Mouse (Mus musculus): ENCODE results near the gene Cmtm3. TPM values are rescaled to one million over a fixed set of nuclear protein-coding genes. Genes with fewer than 3 reads are reported as not detected.

Gene Cmtm3
- polyA plus RNA-seq, 1 experiment from 2014 or later, result 173 TPM

GRCm38 (mm10) chr8:104387501-104387900 lies 48.3 kb downstream of the Cmtm3 start:
- 45% methylated on average over 7 of the region's 7 CpGs for WGBS
- no peak overlapping the region for H3K4me3 ChIP-seq
- H3K4me1 ChIP-seq, result peaks cover 34% of the 10 kb centered on the region
- no peak overlapping the region for H3K4me2 ChIP-seq (replicated peaks)
- no peaks in the 10 kb centered on the region for H3K27me3 ChIP-seq
- H3K9me3 ChIP-seq, result no peaks in the 10 kb centered on the region
- 0 out of 2 replicates have a peak overlapping the region, but pooled peaks have one; percentile 37 for H3K27ac ChIP-seq
- H3K9ac ChIP-seq, result no peak overlapping the region
- no peaks in the 10 kb centered on the region for H3K36me3 ChIP-seq
- ATAC-seq (ENCODE audit: insufficient number of reproducible peaks, insufficient read depth, low FRiP score, low TSS enrichment), result no peak

GRCm38 (mm10) chr8:104387980-104388379 lies 48.8 kb downstream of the Cmtm3 start:
- no peak overlapping the region for H3K4me3 ChIP-seq
- 78% methylated on average over 2 of the region's 2 CpGs for WGBS
- H3K4me2 ChIP-seq (replicated peaks), result no peak overlapping the region
- no peaks in the 10 kb centered on the region for H3K27me3 ChIP-seq
- no peak overlapping the region for H3K9ac ChIP-seq
- H3K4me1 ChIP-seq, result peaks cover 30% of the 10 kb centered on the region
- H3K36me3 ChIP-seq, result no peaks in the 10 kb centered on the region
- no peaks in the 10 kb centered on the region for H3K9me3 ChIP-seq
- no peak; the same call in 1 of the 2 replicates for ATAC-seq (ENCODE audit: insufficient number of reproducible peaks, insufficient read depth, low FRiP score, low TSS enrichment)
- no peak overlapping the region for H3K27ac ChIP-seq

GRCm38 (mm10) chr8:104390245-104390644 lies 51.0 kb downstream of the Cmtm3 start:
- no peak overlapping the region for H3K4me3 ChIP-seq
- no peak overlapping the region for H3K4me2 ChIP-seq (replicated peaks)
- no peak overlapping the region for H3K27ac ChIP-seq
- H3K9me3 ChIP-seq, result no peaks in the 10 kb centered on the region
- peaks cover 37% of the 10 kb centered on the region for H3K4me1 ChIP-seq
- H3K27me3 ChIP-seq, result no peaks in the 10 kb centered on the region
- no peaks in the 10 kb centered on the region for H3K36me3 ChIP-seq
- 85% methylated on average over 8 of the region's 8 CpGs for WGBS
- H3K9ac ChIP-seq, result no peak overlapping the region
- ATAC-seq (ENCODE audit: insufficient number of reproducible peaks, insufficient read depth, low FRiP score, low TSS enrichment), result no peak

GRCm38 (mm10) chr8:104393139-104393538 lies 53.9 kb downstream of the Cmtm3 start:
- Histone ChIP-seq H3K36me3 (no peaks in the 10 kb centered on the region), H3K4me2 (replicated peaks) (no peak overlapping the region), H3K9ac (no peak overlapping the region), H3K27ac (no peak overlapping the region), H3K27me3 (no peaks in the 10 kb centered on the region), H3K4me3 (no peak overlapping the region), H3K4me1 (peaks cover 14% of the 10 kb centered on the region), H3K9me3 (0 out of 2 replicates have a peak, but pooled peaks cover 3% of the 10 kb centered on the region)
- ATAC-seq (ENCODE audit: insufficient number of reproducible peaks, insufficient read depth, low FRiP score, low TSS enrichment), result no peak
- WGBS, result 94% methylated on average over 7 of the region's 7 CpGs

GRCm38 (mm10) chr8:104393767-104394166 lies 54.6 kb downstream of the Cmtm3 start:
- Histone ChIP-seq H3K4me2 (replicated peaks) (peak overlapping the region; percentile 93), H3K9me3 (0 out of 2 replicates have a peak, but pooled peaks cover 4% of the 10 kb centered on the region), H3K4me1 (peaks cover 14% of the 10 kb centered on the region), H3K36me3 (no peaks in the 10 kb centered on the region), H3K9ac (no peak overlapping the region), H3K4me3 (peak overlapping the region; percentile 81; the same call in 1 of the 2 replicates), H3K27ac (no peak overlapping the region), H3K27me3 (no peaks in the 10 kb centered on the region)
- no peak for ATAC-seq (ENCODE audit: insufficient number of reproducible peaks, insufficient read depth, low FRiP score, low TSS enrichment)
- 81% methylated on average over 6 of the region's 6 CpGs for WGBS

GRCm38 (mm10) chr8:104394801-104395702 lies 55.8 kb downstream of the Cmtm3 start:
- Histone ChIP-seq H3K4me2 (replicated peaks) (peak overlapping the region; percentile 93), H3K9me3 (0 out of 2 replicates have a peak, but pooled peaks cover 4% of the 10 kb centered on the region), H3K4me3 (peak overlapping the region; percentile 81), H3K9ac (peak overlapping the region; percentile 91), H3K27ac (peak overlapping the region; percentile 82), H3K4me1 (peaks cover 14% of the 10 kb centered on the region), H3K27me3 (no peaks in the 10 kb centered on the region), H3K36me3 (no peaks in the 10 kb centered on the region)
- peak; percentile 61 for ATAC-seq (ENCODE audit: insufficient number of reproducible peaks, insufficient read depth, low FRiP score, low TSS enrichment)
- under 1% methylated on average over 73 of the region's 82 CpGs for WGBS

GRCm38 (mm10) chr8:104395703-104396357 lies 56.6 kb downstream of the Cmtm3 start, which contains the start of gene Cmtm4:
Gene Cmtm4 (minus strand): TSS chr8:104395807.
- H3K4me3 ChIP-seq, result peak within 1 kb of the TSS; percentile 81
- H3K9me3 ChIP-seq, result 0 out of 2 replicates have a peak, but pooled peaks cover 4% of the 10 kb centered on the region
- peaks cover 14% of the 10 kb centered on the region for H3K4me1 ChIP-seq
- peak; percentile 71 for ATAC-seq (ENCODE audit: insufficient number of reproducible peaks, insufficient read depth, low FRiP score, low TSS enrichment)
- H3K9ac ChIP-seq, result peak within 1 kb of the TSS; percentile 91
- WGBS, result 6% methylated on average over 17 of the region's 54 CpGs
- H3K4me2 ChIP-seq (replicated peaks), result peak within 1 kb of the TSS; percentile 93
- no peaks in the 10 kb centered on the region for H3K36me3 ChIP-seq
- H3K27ac ChIP-seq, result peak within 1 kb of the TSS; percentile 82
- no peaks in the 10 kb centered on the region for H3K27me3 ChIP-seq

Other genes with a start within 250 kb of the Cmtm3 start
- gene Cdh5, start 237.8 kb upstream of the Cmtm3 start, polyA plus RNA-seq (2016; fragmentation: Nextera tagmentation; extraction: Ambion mirVana), result 22.5 and 22.6 TPM in 2 replicates
- 0.92 and 1.4 TPM in 2 replicates for gene Bean1, start 169.0 kb upstream of the Cmtm3 start, polyA plus RNA-seq (2016; fragmentation: Nextera tagmentation; extraction: Ambion mirVana)
- 23.7 and 24.4 TPM in 2 replicates for gene Tk2, start 90.9 kb upstream of the Cmtm3 start, polyA plus RNA-seq (2016; fragmentation: Nextera tagmentation; extraction: Ambion mirVana)
- gene Cklf, start 88.5 kb upstream of the Cmtm3 start, polyA plus RNA-seq (2016; fragmentation: Nextera tagmentation; extraction: Ambion mirVana), result 59.6 and 61.3 TPM in 2 replicates
- not detected in 2 replicates for gene Cmtm2a, start 46.2 kb upstream of the Cmtm3 start, polyA plus RNA-seq (2016; fragmentation: Nextera tagmentation; extraction: Ambion mirVana)
- not detected in 2 replicates for gene Gm45711, start 29.3 kb upstream of the Cmtm3 start, polyA plus RNA-seq (2016; fragmentation: Nextera tagmentation; extraction: Ambion mirVana)
- gene Cmtm1, start 29.3 kb upstream of the Cmtm3 start, polyA plus RNA-seq (2016; fragmentation: Nextera tagmentation; extraction: Ambion mirVana), result not detected in 2 replicates
- gene Gm11020, start 17.8 kb upstream of the Cmtm3 start, polyA plus RNA-seq (2016; fragmentation: Nextera tagmentation; extraction: Ambion mirVana), result not detected in 2 replicates
- gene Cmtm2b, start 17.2 kb upstream of the Cmtm3 start, polyA plus RNA-seq (2016; fragmentation: Nextera tagmentation; extraction: Ambion mirVana), result not detected in 2 replicates
- gene Cmtm4, start 56.4 kb downstream of the Cmtm3 start, polyA plus RNA-seq (2016; fragmentation: Nextera tagmentation; extraction: Ambion mirVana), result 3.0 and 3.3 TPM in 2 replicates
- gene Dync1li2, start 103.6 kb downstream of the Cmtm3 start, polyA plus RNA-seq (2016; fragmentation: Nextera tagmentation; extraction: Ambion mirVana), result 87.3 and 89.1 TPM in 2 replicates
- gene Terb1, start 170.5 kb downstream of the Cmtm3 start, polyA plus RNA-seq (2016; fragmentation: Nextera tagmentation; extraction: Ambion mirVana), result 0.24 and 0.29 TPM in 2 replicates
- 129 TPM in 2 replicates for gene Nae1, start 195.2 kb downstream of the Cmtm3 start, polyA plus RNA-seq (2016; fragmentation: Nextera tagmentation; extraction: Ambion mirVana)
- gene Car7, start 195.3 kb downstream of the Cmtm3 start, polyA plus RNA-seq (2016; fragmentation: Nextera tagmentation; extraction: Ambion mirVana), result 0.83 and 0.97 TPM in 2 replicates

Measured in embryonic facial prominence, embryonic 12.5 days (tissue).